Mouse (Mus musculus) stomach, postnatal 0 days (tissue): Measurements from ENCODE around the gene Ndufa8. TPM values are rescaled to one million over a fixed set of nuclear protein-coding genes. Genes with fewer than 3 reads are reported as not detected.

Experiments used
- ATAC-seq: fragments of 200-750 bp; cut with Nextera tagmentation; 2 replicates; pipeline ENCODE4 v1.8.0; 2017; ENCODE audit not compliant: low FRiP score, low TSS enrichment
- DNase-seq: peaks from one replicate; pipeline ENCODE4 v3.0.0-alpha.2; 2016; ENCODE audit warnings: low spot score
- H3K27ac ChIP-seq: fragments of 300-500 bp; sonication (generic); replicated peaks from 2 replicates; pipeline ENCODE4 v1.5.1; 2014; ENCODE audit warnings: mild to moderate bottlenecking, control low read depth
- H3K27me3 ChIP-seq: fragments of 300-500 bp; sonication (generic); 2 replicates; pipeline ENCODE4 v1.6.1; 2014; ENCODE audit warnings: low read length; ENCODE audit not compliant: control insufficient read depth, insufficient read depth
- H3K36me3 ChIP-seq: fragments of 300-500 bp; sonication (generic); 2 replicates; pipeline ENCODE4 v1.6.1; 2014; ENCODE audit warnings: low read length, mixed read lengths; ENCODE audit not compliant: control insufficient read depth, insufficient read depth
- H3K4me1 ChIP-seq: fragments of 300-500 bp; sonication (generic); replicated peaks from 2 replicates; pipeline ENCODE4 v1.6.1; 2014; ENCODE audit warnings: antibody characterized with exemption; ENCODE audit not compliant: control insufficient read depth, insufficient read depth
- H3K4me2 ChIP-seq: fragments of 300-500 bp; sonication (generic); replicated peaks from 2 replicates; pipeline ENCODE4 v1.6.1; 2014; ENCODE audit warnings: low read depth, mild to moderate bottlenecking, control low read depth, moderate library complexity
- H3K4me3 ChIP-seq: fragments of 300-500 bp; sonication (generic); 2 replicates; pipeline ENCODE4 v1.5.1; 2014; ENCODE audit warnings: low read depth, low read length, control low read depth
- H3K9ac ChIP-seq: fragments of 300-500 bp; sonication (generic); 2 replicates; pipeline ENCODE4 v1.6.1; 2014; ENCODE audit warnings: mild to moderate bottlenecking, low read length, control low read depth, mixed read lengths
- H3K9me3 ChIP-seq: fragments of 300-500 bp; sonication (generic); 2 replicates; pipeline ENCODE4 v1.6.1; 2016; ENCODE audit warnings: low read length; ENCODE audit not compliant: control insufficient read depth
- CTCF ChIP-seq: IDR thresholded peaks from 2 replicates; pipeline ENCODE4 v1.5.1; 2016; ENCODE audit warnings: antibody characterized with exemption, low read depth, mild to moderate bottlenecking, moderate library complexity
- EP300 ChIP-seq: optimal IDR thresholded peaks from 2 replicates; pipeline ENCODE3; 2016; ENCODE audit warnings: antibody characterized with exemption
- WGBS: fragments of 180-500 bp; shearing (Covaris S2); extraction: QIAGEN DNeasy Blood & Tissue Kit; methylation state at CpG from one replicate; pipeline ENCODE4 v1.1.7; 2014; 5-methylcytosine and 5-hydroxymethylcytosine counted together
- polyA plus RNA-seq: library from polyadenylated mRNA; unstranded; fragments of >200 nt; fragmentation: Nextera tagmentation; extraction: Ambion mirVana; gene quantifications from 2 replicates; pipeline ENCODE4 v1.2.1, GENCODE M21; 2015

Ndufa8 gene
- polyA plus RNA-seq, 1 experiment from 2014 or later: 237 TPM

DNA sequence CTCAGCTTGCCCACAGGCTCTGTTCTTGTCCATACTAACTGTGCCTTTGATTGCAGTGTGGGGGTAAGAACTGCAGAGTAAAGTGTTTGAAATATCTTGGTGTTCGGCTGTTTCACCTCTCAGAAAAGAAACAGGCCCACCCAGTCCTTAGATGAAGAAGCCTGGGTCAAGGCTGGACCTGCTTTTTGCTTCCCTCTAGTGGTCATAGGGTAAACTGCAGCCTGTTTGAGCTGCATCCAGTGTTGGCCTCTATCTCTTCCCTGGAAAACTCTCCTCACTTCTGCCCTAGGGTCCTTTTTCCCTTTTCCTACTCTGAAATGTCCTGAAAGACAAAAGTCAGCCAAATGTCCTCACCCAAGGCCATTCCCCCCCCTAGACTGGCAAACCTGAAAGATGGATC lies 41.1 kb downstream of the Ndufa8 start:
- Histone ChIP-seq H3K27ac (no peak overlapping the region), H3K36me3 (no peaks in the 10 kb centered on the region), H3K4me2 (no peak overlapping the region), H3K9ac (no peak overlapping the region), H3K9me3 (no peaks in the 10 kb centered on the region), H3K4me1 (peaks cover 4% of the 10 kb centered on the region; the same call in 1 of the 2 replicates), H3K4me3 (no peak overlapping the region), H3K27me3 (0 out of 2 replicates have a peak, but pooled peaks cover 3% of the 10 kb centered on the region)
- no peak for ATAC-seq
- 21% methylated on average over 1 of the region's 1 CpGs for WGBS
- peak; percentile 38 for DNase-seq
- no peak for TF ChIP-seq EP300
- TF ChIP-seq CTCF: peak; percentile 88

DNA sequence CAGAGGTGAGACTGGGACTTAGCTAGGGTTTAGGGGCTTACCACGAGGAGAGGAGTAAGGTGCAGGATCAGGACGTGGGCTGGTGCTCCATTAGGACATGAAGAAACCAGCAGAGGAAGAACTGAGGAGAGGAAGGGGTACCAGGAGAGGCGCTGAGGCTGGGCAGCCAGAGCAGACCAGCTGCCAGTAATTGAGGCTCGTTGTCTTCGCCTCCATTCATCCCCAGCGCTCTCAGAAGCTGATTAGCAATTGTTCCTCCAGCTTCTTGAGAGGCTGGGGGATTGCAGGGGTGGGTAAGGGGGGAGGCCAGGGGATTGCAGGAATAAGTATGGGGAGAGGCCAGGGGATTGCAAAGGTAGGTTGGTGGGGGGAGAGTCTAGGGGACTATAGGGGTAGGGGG lies 47.0 kb downstream of the Ndufa8 start:
- no peak overlapping the region for H3K4me2 ChIP-seq
- no peak for DNase-seq
- WGBS: 43% methylated on average over 6 of the region's 6 CpGs
- H3K9ac ChIP-seq: no peak overlapping the region
- H3K36me3 ChIP-seq: no peaks in the 10 kb centered on the region
- H3K27ac ChIP-seq: no peak overlapping the region
- no peaks in the 10 kb centered on the region for H3K9me3 ChIP-seq
- no peak for TF ChIP-seq EP300
- no peaks in the 10 kb centered on the region for H3K27me3 ChIP-seq
- no peaks in the 10 kb centered on the region for H3K4me1 ChIP-seq
- H3K4me3 ChIP-seq: no peak overlapping the region
- ATAC-seq: no peak

DNA sequence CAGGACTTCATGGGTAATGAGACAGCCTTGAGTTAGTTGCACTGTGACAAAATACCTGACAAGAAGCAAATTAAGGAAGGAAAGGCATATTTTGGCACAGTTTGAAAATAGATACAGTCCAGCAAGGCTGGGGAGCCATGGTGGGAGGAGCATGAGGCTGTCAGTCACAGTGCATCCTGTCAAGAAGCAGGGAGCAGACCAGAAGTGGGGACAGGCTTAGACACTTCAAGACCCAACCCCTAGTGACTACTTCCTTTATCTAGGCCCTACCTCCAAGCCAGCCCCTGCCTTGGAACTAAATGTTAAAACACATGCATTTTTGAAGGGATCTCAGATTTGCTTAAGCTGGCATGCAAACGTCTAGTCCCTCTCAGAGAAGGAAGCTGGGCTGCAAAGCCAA lies 48.8 kb downstream of the Ndufa8 start:
- H3K9me3 ChIP-seq: no peaks in the 10 kb centered on the region
- 21% methylated on average over 1 of the region's 1 CpGs for WGBS
- no peak overlapping the region for H3K27ac ChIP-seq
- no peak for TF ChIP-seq EP300
- no peak for TF ChIP-seq CTCF
- no peaks in the 10 kb centered on the region for H3K4me1 ChIP-seq
- no peak overlapping the region for H3K4me3 ChIP-seq
- DNase-seq (no peak), ATAC-seq (no peak)
- H3K36me3 ChIP-seq: no peaks in the 10 kb centered on the region
- no peak overlapping the region for H3K9ac ChIP-seq
- no peak overlapping the region for H3K4me2 ChIP-seq
- H3K27me3 ChIP-seq: no peaks in the 10 kb centered on the region

DNA sequence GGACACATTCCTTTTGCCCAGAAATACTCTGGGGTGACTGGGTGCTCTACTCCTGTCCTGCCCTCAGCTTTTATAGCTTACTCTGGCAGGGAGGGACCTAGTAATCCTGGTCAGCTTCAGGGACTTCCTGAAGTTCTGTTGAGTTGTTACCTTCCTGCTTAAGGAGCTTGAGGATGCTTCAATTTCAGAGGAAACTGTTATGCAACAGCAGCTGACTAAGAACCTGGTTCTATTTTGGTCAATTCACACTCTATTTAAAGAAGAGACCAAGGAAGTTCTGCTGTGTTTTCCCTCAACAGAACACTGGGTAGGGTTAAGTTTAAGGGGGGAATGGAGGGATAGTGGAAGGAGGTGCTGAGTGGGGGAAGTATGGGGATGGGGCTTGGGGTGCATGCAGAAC lies 50.0 kb downstream of the Ndufa8 start:
- H3K4me1 ChIP-seq: no peaks in the 10 kb centered on the region
- H3K36me3 ChIP-seq: no peaks in the 10 kb centered on the region
- H3K4me3 ChIP-seq: no peak overlapping the region
- ATAC-seq (no peak), DNase-seq (no peak)
- no peak overlapping the region for H3K4me2 ChIP-seq
- H3K27ac ChIP-seq: no peak overlapping the region
- no peak overlapping the region for H3K9ac ChIP-seq
- H3K27me3 ChIP-seq: no peaks in the 10 kb centered on the region
- TF ChIP-seq EP300 (no peak), CTCF (no peak)
- H3K9me3 ChIP-seq: no peaks in the 10 kb centered on the region

DNA sequence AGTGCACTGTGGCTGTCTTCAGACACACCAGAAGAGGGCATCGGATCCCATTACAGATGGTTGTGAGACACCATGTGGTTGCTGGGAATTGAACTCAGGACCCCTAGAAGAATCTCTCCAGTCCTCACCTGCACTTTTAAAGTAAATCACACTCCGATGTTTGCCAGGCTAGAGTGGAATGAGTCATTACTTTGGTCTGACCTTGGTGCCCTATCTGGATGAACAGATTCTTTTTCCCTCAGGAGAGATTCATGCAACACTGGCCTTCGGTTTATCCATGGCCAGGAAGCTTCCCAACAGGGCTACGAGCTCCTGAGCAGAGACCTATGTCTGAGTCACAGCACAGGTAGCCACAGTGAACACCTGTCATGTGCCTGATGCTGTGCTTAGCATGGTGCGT lies 50.8 kb downstream of the Ndufa8 start:
- WGBS: 72% methylated on average over 5 of the region's 5 CpGs
- TF ChIP-seq CTCF: no peak
- TF ChIP-seq EP300: no peak
- H3K9me3 ChIP-seq: no peaks in the 10 kb centered on the region
- ATAC-seq (no peak), DNase-seq (no peak)
- no peaks in the 10 kb centered on the region for H3K36me3 ChIP-seq
- no peaks in the 10 kb centered on the region for H3K4me1 ChIP-seq
- H3K9ac ChIP-seq: no peak overlapping the region
- no peak overlapping the region for H3K4me3 ChIP-seq
- H3K27me3 ChIP-seq: no peaks in the 10 kb centered on the region
- no peak overlapping the region for H3K27ac ChIP-seq
- H3K4me2 ChIP-seq: no peak overlapping the region

DNA sequence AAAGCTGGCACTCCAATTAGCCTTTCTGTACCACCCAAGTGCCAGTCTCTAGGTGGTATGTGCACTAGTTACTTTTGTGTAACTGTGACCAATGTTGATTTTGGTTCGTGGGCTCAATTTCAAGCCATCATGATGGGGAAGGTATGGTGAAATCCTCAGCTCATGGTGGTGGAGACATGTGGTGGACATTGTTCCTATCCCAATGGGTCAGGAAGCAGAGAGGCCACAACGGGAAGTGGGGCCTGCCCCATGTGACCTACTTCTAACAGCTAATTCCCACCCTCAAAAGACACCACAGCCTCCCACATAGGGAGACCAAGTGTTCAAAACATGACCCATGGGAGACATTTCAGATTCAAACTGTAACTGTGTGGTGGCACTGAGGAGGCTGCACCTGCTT lies 52.5 kb downstream of the Ndufa8 start:
- Histone ChIP-seq H3K4me2 (no peak overlapping the region), H3K27me3 (no peaks in the 10 kb centered on the region), H3K4me1 (no peaks in the 10 kb centered on the region), H3K9me3 (no peaks in the 10 kb centered on the region), H3K27ac (no peak overlapping the region), H3K4me3 (no peak overlapping the region), H3K9ac (no peak overlapping the region), H3K36me3 (no peaks in the 10 kb centered on the region)
- TF ChIP-seq CTCF (no peak), EP300 (no peak)
- DNase-seq: no peak
- 74% methylated on average over 2 of the region's 2 CpGs for WGBS
- ATAC-seq: no peak
